Mouse (Mus musculus) embryonic facial prominence, embryonic 15.5 days (tissue): ENCODE results near the gene Abr. TPM values are rescaled to one million over a fixed set of nuclear protein-coding genes. Genes with fewer than 3 reads are reported as not detected.

Experiments used
- polyA plus RNA-seq: library from polyadenylated mRNA; unstranded; fragments of >200 nt; fragmentation: Nextera tagmentation; extraction: Ambion mirVana; gene quantifications from 2 replicates; pipeline ENCODE4 v1.2.1, GENCODE M21; 2015

Gene Abr
- polyA plus RNA-seq, 1 experiment from 2014 or later, result 42.6 TPM

Other genes starting within 250 kb of the Abr start
- gene Nxn, start 223.2 kb downstream of the Abr start, polyA plus RNA-seq, result 72.1 and 74.8 TPM in 2 replicates
- 101 and 106 TPM in 2 replicates for gene Timm22, start 215.4 kb downstream of the Abr start, polyA plus RNA-seq
- 0.36 and 0.46 TPM in 2 replicates for gene Bhlha9, start 50.2 kb upstream of the Abr start, polyA plus RNA-seq
- gene Trarg1, start 57.5 kb upstream of the Abr start, polyA plus RNA-seq, result 1.3 and 1.5 TPM in 2 replicates
- gene Gosr1, start 141.3 kb upstream of the Abr start, polyA plus RNA-seq, result 24.6 and 25.4 TPM in 2 replicates
- gene Cpd, start 224.7 kb upstream of the Abr start, polyA plus RNA-seq, result 10.8 and 11.5 TPM in 2 replicates